Mouse (Mus musculus): ENCODE results near the gene Abhd6. TPM values are rescaled to one million over a fixed set of nuclear protein-coding genes. Genes with fewer than 3 reads are reported as not detected.

The Abhd6 gene
- polyA plus RNA-seq, 1 experiment from 2014 or later: 15.5 TPM

GRCm38 (mm10) chr14:8094931-8095561 lies 92.3 kb downstream of the Abhd6 start:
- ATAC-seq (replicated peaks; ENCODE audit: low FRiP score, low TSS enrichment, low read depth) (no peak), DNase-seq (ENCODE audit: low spot score) (no peak)
- 20% methylated on average over 3 of the region's 3 CpGs for WGBS
- H3K36me3 ChIP-seq (ENCODE audit: control insufficient read depth, insufficient read depth, low read length): peaks cover 12% of the 10 kb centered on the region
- H3K9ac ChIP-seq (ENCODE audit: low read length): no peak overlapping the region
- H3K4me2 ChIP-seq (ENCODE audit: low read length): peak overlapping the region; percentile 26
- H3K9me3 ChIP-seq (ENCODE audit: control insufficient read depth, low read length): no peaks in the 10 kb centered on the region
- H3K4me1 ChIP-seq (replicated peaks; ENCODE audit: control insufficient read depth, insufficient read depth, low read length): peaks cover 24% of the 10 kb centered on the region
- no peak overlapping the region for H3K4me3 ChIP-seq (ENCODE audit: low read depth, low read length)
- H3K27ac ChIP-seq (ENCODE audit: low read depth): peak overlapping the region; percentile 65
- H3K27me3 ChIP-seq (replicated peaks; ENCODE audit: control insufficient read depth, insufficient read depth, low read length): no peaks in the 10 kb centered on the region

- Histone ChIP-seq H3K4me3 (ENCODE audit: low read depth, low read length) (no peak overlapping the region), H3K36me3 (ENCODE audit: control insufficient read depth, insufficient read depth, low read length) (peaks cover 7% of the 10 kb centered on the region), H3K4me2 (ENCODE audit: low read length) (peak overlapping the region; percentile 26), H3K9ac (ENCODE audit: low read length) (0 out of 2 replicates have a peak overlapping the region, but pooled peaks have one; percentile 5), H3K27me3 (replicated peaks; ENCODE audit: control insufficient read depth, insufficient read depth, low read length) (no peaks in the 10 kb centered on the region), H3K4me1 (replicated peaks; ENCODE audit: control insufficient read depth, insufficient read depth, low read length) (peaks cover 24% of the 10 kb centered on the region), H3K9me3 (ENCODE audit: control insufficient read depth, low read length) (no peaks in the 10 kb centered on the region), H3K27ac (ENCODE audit: low read depth) (peak overlapping the region; percentile 65)
- DNase-seq (ENCODE audit: low spot score) (no peak), ATAC-seq (replicated peaks; ENCODE audit: low FRiP score, low TSS enrichment, low read depth) (no peak)
- 48% methylated on average over 7 of the region's 7 CpGs for WGBS
Measured at GRCm38 (mm10) chr14:8095562-8095950, 92.9 kb downstream of the Abhd6 start.

- DNase-seq (ENCODE audit: low spot score): peak; percentile 92
- H3K36me3 ChIP-seq (ENCODE audit: control insufficient read depth, insufficient read depth, low read length): no peaks in the 10 kb centered on the region
- peaks cover 24% of the 10 kb centered on the region for H3K4me1 ChIP-seq (replicated peaks; ENCODE audit: control insufficient read depth, insufficient read depth, low read length)
- no peaks in the 10 kb centered on the region for H3K9me3 ChIP-seq (ENCODE audit: control insufficient read depth, low read length)
- WGBS: under 1% methylated on average over 78 of the region's 89 CpGs
- no peak within 1 kb of the TSS for H3K27ac ChIP-seq (ENCODE audit: low read depth)
- peak; percentile 91 for ATAC-seq (replicated peaks; ENCODE audit: low FRiP score, low TSS enrichment, low read depth)
- peak within 1 kb of the TSS; percentile 62 for H3K9ac ChIP-seq (ENCODE audit: low read length)
- H3K27me3 ChIP-seq (replicated peaks; ENCODE audit: control insufficient read depth, insufficient read depth, low read length): no peaks in the 10 kb centered on the region
- H3K4me3 ChIP-seq (ENCODE audit: low read depth, low read length): peak within 1 kb of the TSS; percentile 84
- H3K4me2 ChIP-seq (ENCODE audit: low read length): peak within 1 kb of the TSS; percentile 74
Measured at GRCm38 (mm10) chr14:8097978-8098686, 95.4 kb downstream of the Abhd6 start, which contains the start of gene Pxk. Gene Pxk, plus strand, starts transcription at chr14:8098211.

- no peak for ATAC-seq (replicated peaks; ENCODE audit: low FRiP score, low TSS enrichment, low read depth)
- H3K9ac ChIP-seq (ENCODE audit: low read length): peak overlapping the region; percentile 62
- WGBS: 4% methylated on average over 5 of the region's 5 CpGs
Measured at GRCm38 (mm10) chr14:8098687-8098995, 95.9 kb downstream of the Abhd6 start.

GRCm38 (mm10) chr14:8099561-8100021 lies 96.9 kb downstream of the Abhd6 start:
- Histone ChIP-seq H3K27me3 (replicated peaks; ENCODE audit: control insufficient read depth, insufficient read depth, low read length) (no peaks in the 10 kb centered on the region), H3K4me2 (ENCODE audit: low read length) (peak overlapping the region; percentile 74), H3K27ac (ENCODE audit: low read depth) (no peak overlapping the region), H3K4me3 (ENCODE audit: low read depth, low read length) (0 out of 2 replicates have a peak overlapping the region, but pooled peaks have one; percentile 84), H3K36me3 (ENCODE audit: control insufficient read depth, insufficient read depth, low read length) (no peaks in the 10 kb centered on the region), H3K4me1 (replicated peaks; ENCODE audit: control insufficient read depth, insufficient read depth, low read length) (peaks cover 24% of the 10 kb centered on the region), H3K9ac (ENCODE audit: low read length) (no peak overlapping the region), H3K9me3 (ENCODE audit: control insufficient read depth, low read length) (no peaks in the 10 kb centered on the region)
- WGBS: 45% methylated on average over 10 of the region's 10 CpGs
- no peak for ATAC-seq (replicated peaks; ENCODE audit: low FRiP score, low TSS enrichment, low read depth)
- DNase-seq (ENCODE audit: low spot score): no peak

More at GRCm38 (mm10) chr14:8098687-8098995, 95.9 kb downstream of the Abhd6 start:
- peak; percentile 61 for DNase-seq (ENCODE audit: low spot score)
- H3K4me2 ChIP-seq (ENCODE audit: low read length): peak overlapping the region; percentile 74
- H3K36me3 ChIP-seq (ENCODE audit: control insufficient read depth, insufficient read depth, low read length): no peaks in the 10 kb centered on the region
- no peaks in the 10 kb centered on the region for H3K9me3 ChIP-seq (ENCODE audit: control insufficient read depth, low read length)
- no peaks in the 10 kb centered on the region for H3K27me3 ChIP-seq (replicated peaks; ENCODE audit: control insufficient read depth, insufficient read depth, low read length)
- H3K4me3 ChIP-seq (ENCODE audit: low read depth, low read length): peak overlapping the region; percentile 84
- H3K27ac ChIP-seq (ENCODE audit: low read depth): no peak overlapping the region
- H3K4me1 ChIP-seq (replicated peaks; ENCODE audit: control insufficient read depth, insufficient read depth, low read length): peaks cover 24% of the 10 kb centered on the region

- 89% methylated on average over 8 of the region's 8 CpGs for WGBS
- DNase-seq (ENCODE audit: low spot score): no peak
- H3K9me3 ChIP-seq (ENCODE audit: control insufficient read depth, low read length): no peaks in the 10 kb centered on the region
- H3K36me3 ChIP-seq (ENCODE audit: control insufficient read depth, insufficient read depth, low read length): no peaks in the 10 kb centered on the region
- peaks cover 12% of the 10 kb centered on the region for H3K4me1 ChIP-seq (replicated peaks; ENCODE audit: control insufficient read depth, insufficient read depth, low read length)
- H3K4me2 ChIP-seq (ENCODE audit: low read length): no peak overlapping the region
- H3K4me3 ChIP-seq (ENCODE audit: low read depth, low read length): no peak overlapping the region
- H3K27ac ChIP-seq (ENCODE audit: low read depth): no peak overlapping the region
- H3K27me3 ChIP-seq (replicated peaks; ENCODE audit: control insufficient read depth, insufficient read depth, low read length): no peaks in the 10 kb centered on the region
- H3K9ac ChIP-seq (ENCODE audit: low read length): no peak overlapping the region
- ATAC-seq (replicated peaks; ENCODE audit: low FRiP score, low TSS enrichment, low read depth): no peak
Measured at GRCm38 (mm10) chr14:8101886-8102285, 99.2 kb downstream of the Abhd6 start.

GRCm38 (mm10) chr14:8102676-8103075 lies 100.0 kb downstream of the Abhd6 start:
- DNase-seq (ENCODE audit: low spot score): no peak
- H3K36me3 ChIP-seq (ENCODE audit: control insufficient read depth, insufficient read depth, low read length): no peaks in the 10 kb centered on the region
- no peak overlapping the region for H3K4me3 ChIP-seq (ENCODE audit: low read depth, low read length)
- no peaks in the 10 kb centered on the region for H3K27me3 ChIP-seq (replicated peaks; ENCODE audit: control insufficient read depth, insufficient read depth, low read length)
- H3K27ac ChIP-seq (ENCODE audit: low read depth): no peak overlapping the region
- H3K4me2 ChIP-seq (ENCODE audit: low read length): no peak overlapping the region
- H3K4me1 ChIP-seq (replicated peaks; ENCODE audit: control insufficient read depth, insufficient read depth, low read length): peaks cover 10% of the 10 kb centered on the region
- 73% methylated on average over 12 of the region's 12 CpGs for WGBS
- H3K9me3 ChIP-seq (ENCODE audit: control insufficient read depth, low read length): no peaks in the 10 kb centered on the region
- ATAC-seq (replicated peaks; ENCODE audit: low FRiP score, low TSS enrichment, low read depth): no peak
- no peak overlapping the region for H3K9ac ChIP-seq (ENCODE audit: low read length)
